9 mouse cellular contexts compared by ENCODE assay signal in the genomic region with DNA sequence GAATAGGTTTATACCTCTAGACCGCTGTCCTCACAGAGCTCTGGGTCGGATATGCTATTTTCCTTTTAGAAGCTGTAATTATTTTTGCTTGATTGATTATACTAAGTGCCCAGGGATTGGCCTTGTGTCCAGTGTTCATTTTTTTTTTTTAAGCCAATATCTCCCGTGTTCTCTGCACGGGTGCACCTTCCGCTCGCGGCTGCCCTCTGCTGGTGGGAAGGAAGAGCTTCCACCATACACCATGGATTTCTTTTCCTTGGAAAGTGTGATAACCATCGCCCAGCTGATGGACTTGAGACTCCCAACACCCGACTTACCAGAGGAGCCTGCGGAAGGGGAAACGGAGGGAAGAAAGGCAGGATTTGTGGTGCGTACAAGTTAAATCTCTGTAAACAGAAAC. TPM values are rescaled to one million over a fixed set of nuclear protein-coding genes. Genes with fewer than 3 reads are reported as not detected.
DNase-seq lines count a peak whose midpoint lies in the region; ATAC-seq lines count a peak whose summit lies in the region.
"Had no signal": no experiment of that assay in that cellular context is flagged by ENCODE, and none has a peak within 500 bp of the region (broad histone marks: within the 10 kb centered on the region; RNA-seq: fewer than 3 reads in every experiment).

No protein-coding gene starts in this region.

- 27% methylated on average over 12 of the region's 12 CpGs for WGBS in heart, embryonic 15.5 days
- 21% methylated on average over 12 of the region's 12 CpGs for WGBS in large intestine, adult 2 months

- no peak overlapping the region for H3K27ac ChIP-seq in heart, embryonic 15.5 days
- H3K27ac ChIP-seq: macrophage had no signal

- peak overlapping the region; percentile 21; the same call in 1 of the 2 replicates for H3K4me2 ChIP-seq in heart, embryonic 15.5 days

- peak; percentile 65 to 89 for DNase-seq in layer of hippocampus, postnatal 25 days (ENCODE audit: extremely low spot score in 1 of 2, low spot score in 1 of 2)
- DNase-seq in layer of hippocampus, adult 11-12 months (ENCODE audit: low spot score) = no peak
- peak; percentile 56 for DNase-seq in adrenal gland, adult 2 months
- DNase-seq in embryo, embryonic 9.5 days (ENCODE audit: extremely low spot score) = peak; percentile 60
- peak; percentile 54 for DNase-seq in large intestine, adult 2 months (ENCODE audit: low read depth, low spot score)
- peak; percentile 20 to 41 for DNase-seq in natural killer cell, adult 2 months (ENCODE audit: low spot score in 2 of 2)
- DNase-seq in testis, postnatal 10 days (ENCODE audit: low spot score) = peak; percentile 88

- no peaks in the 10 kb centered on the region for H3K36me3 ChIP-seq in heart, embryonic 15.5 days

- no peak overlapping the region for H3K4me3 ChIP-seq in heart, embryonic 15.5 days

- no peaks in the 10 kb centered on the region for H3K9me3 ChIP-seq in heart, embryonic 15.5 days (replicated peaks)

- H3K9ac ChIP-seq in heart, embryonic 15.5 days = no peak overlapping the region

- no peaks in the 10 kb centered on the region for H3K27me3 ChIP-seq in heart, embryonic 15.5 days

- ATAC-seq in heart, embryonic 15.5 days (replicated peaks; ENCODE audit: insufficient number of reproducible peaks, insufficient read depth, low FRiP score, low read depth) = no peak

- 0 out of 2 replicates have a peak, but pooled peaks cover 4% of the 10 kb centered on the region for H3K4me1 ChIP-seq in heart, embryonic 15.5 days (replicated peaks)

RNA-seq across cellular contexts. Expression of a gene that starts 3.0 kb away (rescaled TPM):
- total RNA-seq in layer of hippocampus, postnatal 25 days (2021) = under 1 TPM in 1 of 2 experiments, not detected in 1; 0.76 TPM
- total RNA-seq in adrenal gland, adult 2 months (2021) = not detected
- not detected in 2 replicates for polyA plus RNA-seq in adrenal gland, adult 2 months (2012; rRNA removed)
- polyA plus RNA-seq in heart, embryonic 15.5 days (2015; fragmentation: Nextera tagmentation; extraction: Ambion mirVana) = 0.35 TPM in 1 of 2 replicates, not detected in the other
- not detected in 2 replicates for polyA plus RNA-seq in large intestine, adult 2 months (2012; rRNA removed)
- polyA plus RNA-seq: macrophage had no signal

RNA-seq across cellular contexts. Expression of a gene that starts 28.3 kb away (rescaled TPM):
- 10 to 100 TPM; 74.8 to 77.0 TPM for total RNA-seq in layer of hippocampus, postnatal 25 days (2021)
- 10 to 100 TPM; 63.0 to 73.2 TPM for total RNA-seq in adrenal gland, adult 2 months (2021)
- polyA plus RNA-seq in adrenal gland, adult 2 months (2012; rRNA removed) = 101 and 113 TPM in 2 replicates
- polyA plus RNA-seq in heart, embryonic 15.5 days (2015; fragmentation: Nextera tagmentation; extraction: Ambion mirVana) = 49.9 and 50.2 TPM in 2 replicates
- 32.3 and 35.9 TPM in 2 replicates for polyA plus RNA-seq in large intestine, adult 2 months (2012; rRNA removed)

RNA-seq across cellular contexts. Expression of a gene that starts 39.1 kb away (rescaled TPM):
- total RNA-seq in layer of hippocampus, postnatal 25 days (2021) = 1,000 to 10,000 TPM; 1,421 to 1,512 TPM
- total RNA-seq in adrenal gland, adult 2 months (2021) = 10 to 100 TPM; 30.4 to 30.6 TPM
- polyA plus RNA-seq in adrenal gland, adult 2 months (2012; rRNA removed) = 10.9 and 13.1 TPM in 2 replicates
- polyA plus RNA-seq in heart, embryonic 15.5 days (2015; fragmentation: Nextera tagmentation; extraction: Ambion mirVana) = 113 and 115 TPM in 2 replicates
- 70.5 and 91.6 TPM in 2 replicates for polyA plus RNA-seq in large intestine, adult 2 months (2012; rRNA removed)
- polyA plus RNA-seq: macrophage had no signal

RNA-seq across cellular contexts. Expression of a gene that starts 52.7 kb away (rescaled TPM):
- total RNA-seq in layer of hippocampus, postnatal 25 days (2021) = 10 to 100 TPM; 50.2 to 56.0 TPM
- 10 to 100 TPM; 67.2 to 69.0 TPM for total RNA-seq in adrenal gland, adult 2 months (2021)
- 18.2 and 19.2 TPM in 2 replicates for polyA plus RNA-seq in adrenal gland, adult 2 months (2012; rRNA removed)
- polyA plus RNA-seq in heart, embryonic 15.5 days (2015; fragmentation: Nextera tagmentation; extraction: Ambion mirVana) = 3.5 and 4.1 TPM in 2 replicates
- 86.9 and 124 TPM in 2 replicates for polyA plus RNA-seq in large intestine, adult 2 months (2012; rRNA removed)
